Mouse (Mus musculus) embryonic stem cell, embryonic (primary cell): ENCODE data around the gene Ccdc163.

Source experiments
- CTCF ChIA-PET, 4 experiments: fragments of 300-600 bp in 2 of 4; fragments of 350-600 bp in 2 of 4; sonication (Branson Sonifier 250); formaldehyde crosslinking; loops; one replicate each; lab custom pipeline; 2022; ENCODE audit warnings: inconsistent platforms in 2 of 4; lab: Charles Lee
- POLR2A ChIA-PET, 4 experiments: fragments of 300-600 bp in 2 of 4; fragments of 350-600 bp in 2 of 4; sonication (Branson Sonifier 250); formaldehyde crosslinking; loops; one replicate each; lab custom pipeline; 2022; ENCODE audit warnings: antibody characterized with exemption in 4 of 4, inconsistent platforms in 1 of 4; lab: Charles Lee

Ccdc163 gene

GRCm38 (mm10) chr4:116685402-116686061 lies 22.8 kb upstream of the Ccdc163 start, which contains the start of gene Prdx1:
Prdx1 (plus strand) TSS chr4:116685544.
- CTCF ChIA-PET: interaction anchor here in 3 of 4 experiments (0.6 to 2.8 kb wide), 12 partner anchors 9 to 436 kb away, joined by 3 to 12 read pairs (median 4); partner anchors contain the start of genes Ccdc163 (in 1 of the 3) and Mmachc (in 1 of the 3)
- POLR2A ChIA-PET: interaction anchor here (0.5 to 8.3 kb wide), 184 partner anchors 9 to 866 kb away, joined by 3 to 370 read pairs (median 5); partner anchors contain the start of genes Tesk2 (in 4 of the 4), Akr1a1 (in 3 of the 4), Ccdc163 (in 3 of the 4) and Gpbp1l1 (in 3 of the 4)

DNA sequence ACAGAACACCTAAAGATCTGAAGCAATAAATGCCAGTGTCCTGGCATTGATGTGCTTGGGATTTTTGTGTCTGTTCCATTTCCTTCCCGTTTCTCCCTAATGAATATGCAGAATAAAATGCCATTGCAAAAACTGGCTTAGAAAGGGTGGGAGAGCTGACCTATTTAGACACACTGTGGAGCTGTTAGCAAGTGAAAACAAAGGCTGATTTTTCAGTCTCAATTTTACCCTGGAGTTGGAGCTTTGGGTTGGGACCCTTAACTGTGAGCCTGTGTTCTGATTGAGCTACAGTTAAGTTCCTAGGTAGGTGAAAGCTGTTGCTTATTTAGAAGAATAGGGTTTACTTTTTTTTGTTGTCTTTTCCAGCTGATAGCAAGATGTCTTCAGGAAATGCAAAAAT lies 21.3 kb upstream of the Ccdc163 start:
- POLR2A ChIA-PET: interaction anchor here (0.5 to 8.3 kb wide), 69 partner anchors 7 to 612 kb away, joined by 3 to 370 read pairs (median 7); partner anchors contain the start of genes Ccdc163 (in 3 of the 4), Mmachc (in 3 of the 4), Nasp (in 3 of the 4) and Tesk2 (in 3 of the 4)
- CTCF ChIA-PET: interaction anchor here in 2 of 4 experiments (0.6 to 1.6 kb wide), 3 partner anchors 17 to 639 kb away, joined by 3 to 4 read pairs (median 4); no protein-coding TSS in a partner anchor

- CTCF ChIA-PET: no interaction called here
- POLR2A ChIA-PET: interaction anchor here (0.6 to 8.3 kb wide), 21 partner anchors 7 to 493 kb away, joined by 3 to 370 read pairs (median 9); partner anchors contain the start of genes Ccdc163 (in 2 of the 4), Mmachc (in 2 of the 4), Akr1a1 (in 1 of the 4) and Kif2c (in 1 of the 4)
Measured at GRCm38 (mm10) chr4:116689309-116689876, 18.9 kb upstream of the Ccdc163 start.

DNA sequence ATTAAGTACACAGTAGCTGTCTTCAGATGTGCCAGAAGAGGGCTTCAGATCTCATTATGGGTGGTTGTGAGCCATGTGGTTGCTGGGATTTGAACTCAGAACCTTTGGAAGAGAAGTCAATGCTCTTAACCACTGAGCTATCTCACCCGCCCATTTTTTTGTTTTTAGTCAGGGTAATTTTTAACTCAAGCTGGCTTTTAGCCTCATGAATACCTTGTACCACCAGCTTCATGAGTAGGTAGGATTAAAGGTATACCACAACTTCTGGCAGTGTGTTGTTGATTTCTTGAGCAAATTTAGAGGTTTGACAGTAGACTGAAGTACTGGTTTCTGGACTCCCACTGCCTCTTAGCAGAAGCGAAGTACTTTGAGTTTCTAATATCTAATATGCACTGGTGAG lies 16.2 kb upstream of the Ccdc163 start:
- POLR2A ChIA-PET: interaction anchor here (0.6 to 10.0 kb wide), 22 partner anchors 6 to 294 kb away, joined by 3 to 98 read pairs (median 5); partner anchors contain the start of genes Ccdc163 (in 3 of the 4), Mmachc (in 3 of the 4), Akr1a1 (in 1 of the 4) and Prdx1 (in 1 of the 4)
- CTCF ChIA-PET: interaction anchor here in 1 of 4 experiments (0.8 to 1.4 kb wide), 2 partner anchors 36 to 47 kb away, joined by 3 read pairs; no protein-coding TSS in a partner anchor

DNA sequence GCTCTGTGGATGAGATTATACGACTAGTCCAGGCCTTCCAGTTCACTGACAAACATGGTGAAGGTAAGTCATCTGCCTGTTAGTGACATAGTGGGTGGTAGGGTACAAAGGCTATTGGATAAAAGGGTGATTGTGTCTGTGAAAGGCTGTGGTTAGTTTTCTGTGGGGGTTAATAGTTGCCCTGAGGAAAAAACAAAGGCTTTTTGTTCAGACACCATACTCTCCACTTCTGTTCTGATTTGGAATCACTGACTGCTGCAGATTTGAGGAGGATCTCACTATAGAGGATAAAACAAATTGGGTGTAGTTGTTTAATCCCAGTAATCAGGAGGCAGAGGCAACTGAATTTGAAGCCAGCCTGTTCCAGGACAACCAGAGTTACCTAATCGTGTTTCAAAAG lies 14.5 kb upstream of the Ccdc163 start:
- POLR2A ChIA-PET: interaction anchor here (0.6 to 10.0 kb wide), 20 partner anchors 7 to 109 kb away, joined by 3 to 132 read pairs (median 7); partner anchors contain the start of genes Prdx1 (in 4 of the 4), Ccdc163 (in 2 of the 4), Mmachc (in 2 of the 4) and Tesk2 (in 2 of the 4)
- CTCF ChIA-PET: interaction anchor here in 1 of 4 experiments (0.6 kb wide), 1 partner anchor 70 kb away, joined by 9 read pairs; no protein-coding TSS in a partner anchor

GRCm38 (mm10) chr4:116698693-116699342 lies 9.5 kb upstream of the Ccdc163 start:
- POLR2A ChIA-PET: interaction anchor here (0.7 to 16.3 kb wide), 12 partner anchors 9 to 72 kb away, joined by 3 to 370 read pairs (median 8); partner anchors contain the start of genes Ccdc163 (in 3 of the 4), Mmachc (in 3 of the 4), Prdx1 (in 3 of the 4) and Tesk2 (in 1 of the 4)

GRCm38 (mm10) chr4:116700964-116701363 lies 7.3 kb upstream of the Ccdc163 start:
- ChIA-PET POLR2A (interaction anchor here (0.9 to 16.3 kb wide), 13 partner anchors 9 to 106 kb away, joined by 3 to 370 read pairs (median 3); partner anchors contain the start of genes Prdx1 (in 3 of the 4), Akr1a1 (in 1 of the 4), Mutyh (in 1 of the 4) and Nasp (in 1 of the 4)), CTCF (no interaction called here)

More at GRCm38 (mm10) chr4:116698693-116699342, 9.5 kb upstream of the Ccdc163 start:
- CTCF ChIA-PET: no interaction called here

- ChIA-PET POLR2A (interaction anchor here (0.6 to 16.3 kb wide), 19 partner anchors 9 to 1047 kb away, joined by 3 to 370 read pairs (median 4); partner anchors contain the start of genes Prdx1 (in 3 of the 4) and Tesk2 (in 2 of the 4)), CTCF (interaction anchor here in 3 of 4 experiments (0.5 to 1.8 kb wide), 7 partner anchors 17 to 283 kb away, joined by 3 to 6 read pairs (median 3); no protein-coding TSS in a partner anchor)
Measured at GRCm38 (mm10) chr4:116703804-116704203, 4.5 kb upstream of the Ccdc163 start.

DNA sequence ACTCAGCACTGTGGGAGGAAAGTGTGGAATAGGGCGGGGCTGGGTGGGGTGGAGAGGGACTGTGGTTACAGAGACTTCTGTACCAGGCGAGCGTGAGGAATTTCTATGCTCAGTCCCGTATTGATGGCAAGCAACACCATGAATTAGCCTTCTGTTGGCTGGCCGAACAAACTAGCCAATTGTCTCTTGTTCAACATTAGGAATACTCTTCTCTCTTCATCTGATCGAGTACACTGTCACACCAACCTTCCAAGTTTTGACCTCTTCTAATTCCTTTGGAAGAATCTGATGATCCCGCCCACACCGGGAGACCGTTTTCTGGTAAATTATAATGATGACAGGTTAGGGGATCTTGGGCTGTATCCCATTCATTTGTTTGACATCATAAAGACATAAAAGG lies 643 bp upstream of the Ccdc163 start:
- ChIA-PET POLR2A (interaction anchor here (0.5 to 16.3 kb wide), 92 partner anchors 9 to 584 kb away, joined by 3 to 370 read pairs (median 5); partner anchors contain the start of genes Akr1a1 (in 3 of the 4), Prdx1 (in 3 of the 4), Tesk2 (in 3 of the 4) and Btbd19 (in 2 of the 4)), CTCF (interaction anchor here (0.6 to 3.6 kb wide), 20 partner anchors 10 to 438 kb away, joined by 3 to 28 read pairs (median 6); partner anchors contain the start of genes Tesk2 (in 3 of the 4), Mutyh (in 1 of the 4), Prdx1 (in 1 of the 4) and Toe1 (in 1 of the 4))

DNA sequence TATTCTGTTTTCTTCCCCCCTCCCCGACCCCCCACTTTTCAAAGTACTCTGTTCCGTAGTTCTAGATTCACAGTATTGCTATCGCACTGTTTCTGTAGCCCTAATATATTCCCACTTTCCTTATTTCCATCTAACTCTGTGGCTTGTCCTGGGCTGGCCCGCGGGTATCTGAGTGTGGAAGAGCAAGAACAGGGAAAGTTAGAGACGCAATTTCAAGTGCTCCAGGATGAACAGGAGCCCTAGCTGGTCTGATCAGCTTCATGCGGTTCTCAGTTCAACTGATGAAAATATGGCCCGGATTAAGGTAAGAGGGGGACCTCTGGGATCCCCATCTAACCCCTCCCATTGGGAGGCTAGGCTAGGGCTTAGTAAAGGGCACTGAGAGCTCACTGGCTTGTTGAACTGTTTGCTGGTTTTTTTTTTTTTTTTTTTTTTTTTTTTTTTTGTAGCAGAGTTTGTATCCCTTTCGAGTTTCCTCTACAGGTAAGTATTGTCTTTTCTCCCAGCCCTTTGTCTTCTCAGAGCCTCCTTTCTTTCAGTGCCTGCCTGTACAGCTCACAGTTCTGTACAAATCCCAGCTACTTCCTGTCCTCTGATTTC lies 582 bp downstream of the Ccdc163 start:
- ChIA-PET CTCF (interaction anchor here (0.6 to 3.6 kb wide), 27 partner anchors 9 to 681 kb away, joined by 3 to 28 read pairs (median 5); partner anchors contain the start of genes Tesk2 (in 2 of the 4), Mutyh (in 1 of the 4), Prdx1 (in 1 of the 4) and Toe1 (in 1 of the 4)), POLR2A (interaction anchor here (0.5 to 16.3 kb wide), 105 partner anchors 10 to 585 kb away, joined by 3 to 370 read pairs (median 5); partner anchors contain the start of genes Mutyh (in 3 of the 4), Prdx1 (in 3 of the 4), Tesk2 (in 3 of the 4) and Toe1 (in 3 of the 4))

- CTCF ChIA-PET: interaction anchor here in 1 of 4 experiments (3.6 kb wide), 1 partner anchor 9 kb away, joined by 24 read pairs; no protein-coding TSS in a partner anchor
Measured at GRCm38 (mm10) chr4:116710154-116710553, 1.8 kb downstream of the Ccdc163 start.

DNA sequence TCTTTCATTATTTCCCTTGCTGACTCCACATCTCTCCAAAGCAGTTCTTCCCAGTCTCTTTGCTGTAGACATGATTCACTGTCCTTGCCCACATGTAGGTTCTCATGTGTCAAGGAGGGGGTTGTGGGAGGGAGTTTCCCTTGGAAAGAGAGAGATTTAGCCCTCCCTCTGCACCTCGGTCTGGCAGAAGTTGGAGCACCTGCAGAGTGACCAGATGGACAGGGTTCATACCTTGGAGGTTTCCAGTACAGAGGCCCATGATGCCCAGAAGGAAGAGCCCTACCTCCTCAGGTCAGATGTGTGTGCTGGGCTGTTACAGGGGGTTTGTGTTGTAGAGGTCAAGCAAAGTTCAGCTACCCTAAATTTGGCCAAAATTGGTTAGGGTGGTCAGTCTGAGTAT lies 4.2 kb downstream of the Ccdc163 start:
- CTCF ChIA-PET: interaction anchor here in 1 of 4 experiments (0.7 kb wide), 1 partner anchor 56 kb away, joined by 4 read pairs; no protein-coding TSS in a partner anchor
- POLR2A ChIA-PET: interaction anchor here in 2 of 4 experiments (0.7 to 16.3 kb wide), 11 partner anchors 8 to 139 kb away, joined by 3 to 370 read pairs (median 4); partner anchors contain the start of genes Prdx1 (in 2 of the 2) and Tesk2 (in 2 of the 2)

More at GRCm38 (mm10) chr4:116710154-116710553, 1.8 kb downstream of the Ccdc163 start:
- POLR2A ChIA-PET: interaction anchor here in 2 of 4 experiments (0.9 to 16.3 kb wide), 11 partner anchors 9 to 94 kb away, joined by 3 to 370 read pairs (median 18); partner anchors contain the start of genes Prdx1 (in 2 of the 2) and Tesk2 (in 2 of the 2)

DNA sequence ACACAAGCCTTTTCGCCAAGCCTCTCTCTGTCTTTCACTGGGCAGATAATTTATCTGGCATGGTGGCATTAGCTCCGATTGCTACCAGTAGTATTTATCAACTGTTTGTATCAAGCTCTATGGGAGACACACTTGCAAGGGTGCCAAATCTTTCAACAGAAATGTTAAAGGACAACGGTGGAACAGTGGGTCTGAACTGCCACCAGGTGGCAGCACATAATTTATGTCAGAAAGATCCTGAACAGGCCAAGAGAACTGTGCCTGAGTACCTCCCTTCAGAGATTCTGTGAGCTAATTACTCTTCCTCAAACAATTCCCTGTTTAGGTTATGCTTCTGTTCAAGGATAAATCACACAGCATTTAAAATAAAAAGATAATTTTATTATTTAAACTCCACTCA lies 11.1 kb downstream of the Ccdc163 start:
- POLR2A ChIA-PET: interaction anchor here (0.5 to 4.8 kb wide), 42 partner anchors 10 to 892 kb away, joined by 3 to 120 read pairs (median 7); partner anchors contain the start of genes Prdx1 (in 4 of the 4), Ccdc163 (in 3 of the 4), Mmachc (in 3 of the 4) and Mob3c (in 1 of the 4)
- CTCF ChIA-PET: interaction anchor here (0.5 to 4.9 kb wide), 31 partner anchors 10 to 268 kb away, joined by 3 to 93 read pairs (median 6); partner anchors contain the start of genes Ccdc163 (in 3 of the 4), Mmachc (in 3 of the 4) and Prdx1 (in 1 of the 4)

DNA sequence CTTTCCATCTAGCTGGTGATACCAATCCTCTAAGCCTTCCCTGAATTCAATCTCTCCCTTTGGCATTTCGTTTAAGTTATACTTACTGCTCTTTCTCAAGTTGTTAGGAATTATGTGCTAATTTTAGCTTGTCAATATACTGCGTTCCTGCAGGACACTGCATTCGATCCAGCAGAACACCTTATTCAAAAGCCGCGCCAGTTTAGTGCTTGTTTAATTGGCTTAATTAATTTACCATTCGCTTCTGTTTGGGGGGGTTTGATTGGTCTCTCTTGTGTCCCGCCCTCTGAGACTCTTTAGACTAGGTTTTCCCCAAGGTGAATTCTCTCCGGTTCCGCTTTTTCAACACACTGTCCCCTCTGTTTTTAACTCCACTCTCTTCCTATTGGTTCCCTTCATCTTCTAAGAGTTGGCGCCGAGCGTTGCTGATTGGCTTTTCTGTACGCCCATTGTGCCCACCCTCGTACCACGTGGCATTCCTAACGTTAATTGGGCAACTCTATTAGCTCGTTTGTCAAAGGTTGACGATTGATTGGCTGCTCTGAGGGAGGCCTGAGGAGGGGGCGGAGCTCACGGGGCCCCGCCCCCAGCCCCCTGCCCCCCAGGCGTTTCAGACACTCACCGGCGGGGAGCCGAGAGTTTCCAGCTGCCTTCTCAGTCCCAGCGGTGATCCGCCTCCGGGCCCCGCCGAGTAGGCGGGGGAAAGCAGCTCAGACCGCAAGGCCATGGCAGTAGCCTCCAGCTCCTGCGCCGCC lies 12.2 kb downstream of the Ccdc163 start, which contains the start of gene Tesk2:
Tesk2 (plus strand) TSS at position 606 of the 755 bp plus-strand sequence.
- ChIA-PET CTCF (interaction anchor here (0.5 to 4.9 kb wide), 35 partner anchors 10 to 390 kb away, joined by 3 to 93 read pairs (median 4); partner anchors contain the start of genes Ccdc163 (in 3 of the 4), Mmachc (in 3 of the 4), Prdx1 (in 1 of the 4) and Urod (in 1 of the 4)), POLR2A (interaction anchor here (0.5 to 4.8 kb wide), 121 partner anchors 8 to 547 kb away, joined by 3 to 120 read pairs (median 4); partner anchors contain the start of genes Prdx1 (in 4 of the 4), Ccdc163 (in 3 of the 4), Mmachc (in 3 of the 4) and Akr1a1 (in 2 of the 4))
